Mouse (Mus musculus) kidney, embryonic 16.5 days (tissue): ENCODE measurements around the gene Arhgap21. TPM values are rescaled to one million over a fixed set of nuclear protein-coding genes. Genes with fewer than 3 reads are reported as not detected.

Source experiments
- ATAC-seq: fragments of 200-750 bp; cut with Nextera tagmentation; 2 replicates; pipeline ENCODE4 v1.8.0; 2017; ENCODE audit warnings: moderate TSS enrichment; ENCODE audit not compliant: low FRiP score, low TSS enrichment
- H3K27ac ChIP-seq: fragments of 300-500 bp; sonication (generic); 2 replicates; pipeline ENCODE4 v1.5.1; 2014; ENCODE audit warnings: low read length
- H3K27me3 ChIP-seq: fragments of 300-500 bp; sonication (generic); 2 replicates; pipeline ENCODE4 v1.6.1; 2014; ENCODE audit warnings: low read length, control low read depth, mixed read lengths; ENCODE audit not compliant: insufficient read depth
- H3K36me3 ChIP-seq: fragments of 300-500 bp; sonication (generic); 2 replicates; pipeline ENCODE4 v1.6.1; 2014; ENCODE audit warnings: low read length, control low read depth, mixed read lengths; ENCODE audit not compliant: insufficient read depth
- H3K4me1 ChIP-seq: fragments of 300-500 bp; sonication (generic); 2 replicates; pipeline ENCODE4 v1.6.1; 2014; ENCODE audit warnings: low read length, control low read depth, mixed read lengths; ENCODE audit not compliant: insufficient read depth
- H3K4me2 ChIP-seq: fragments of 300-500 bp; sonication (generic); replicated peaks from 2 replicates; pipeline ENCODE4 v1.6.1; 2014; ENCODE audit warnings: low read depth, low read length
- H3K4me3 ChIP-seq: fragments of 300-500 bp; sonication (generic); 2 replicates; pipeline ENCODE4 v1.5.1; 2014; ENCODE audit warnings: mild to moderate bottlenecking, low read length
- H3K9ac ChIP-seq: fragments of 300-500 bp; sonication (generic); replicated peaks from 2 replicates; pipeline ENCODE4 v1.6.1; 2014; ENCODE audit warnings: low read length
- H3K9me3 ChIP-seq: fragments of 300-500 bp; sonication (generic); 2 replicates; pipeline ENCODE4 v1.6.1; 2016; ENCODE audit warnings: low read length, control low read depth
- WGBS: fragments of 180-500 bp; shearing (Covaris S2); extraction: QIAGEN DNeasy Blood & Tissue Kit; methylation state at CpG from one replicate; pipeline ENCODE4 v1.1.7; 2014; 5-methylcytosine and 5-hydroxymethylcytosine counted together
- polyA plus RNA-seq: library from polyadenylated mRNA; unstranded; fragments of >200 nt; fragmentation: Nextera tagmentation; extraction: Ambion mirVana; gene quantifications from 2 replicates; pipeline ENCODE4 v1.2.1, GENCODE M21; 2015

The Arhgap21 gene
- polyA plus RNA-seq, 1 experiment from 2014 or later, result 9.2 TPM

GRCm38 (mm10) chr2:20960668-20961035 is 8.0 kb downstream of the Arhgap21 start:
- 80% methylated on average over 8 of the region's 8 CpGs for WGBS
- Histone ChIP-seq H3K4me3 (no peak overlapping the region), H3K27ac (no peak overlapping the region), H3K4me1 (peaks cover 20% of the 10 kb centered on the region), H3K27me3 (no peaks in the 10 kb centered on the region), H3K36me3 (no peaks in the 10 kb centered on the region), H3K4me2 (no peak overlapping the region), H3K9ac (no peak overlapping the region), H3K9me3 (no peaks in the 10 kb centered on the region)
- ATAC-seq, result no peak

- H3K27ac ChIP-seq, result no peak overlapping the region
- 78% methylated on average over 9 of the region's 9 CpGs for WGBS
- H3K9me3 ChIP-seq, result no peaks in the 10 kb centered on the region
Observed at GRCm38 (mm10) chr2:20959906-20960667, 8.6 kb downstream of the Arhgap21 start.

GRCm38 (mm10) chr2:20959045-20959444 is 9.6 kb downstream of the Arhgap21 start:
- H3K4me2 ChIP-seq, result no peak overlapping the region
- no peak overlapping the region for H3K4me3 ChIP-seq
- H3K9me3 ChIP-seq, result no peaks in the 10 kb centered on the region
- no peaks in the 10 kb centered on the region for H3K36me3 ChIP-seq
- H3K9ac ChIP-seq, result no peak overlapping the region
- WGBS, result 56% methylated on average over 2 of the region's 2 CpGs
- H3K27me3 ChIP-seq, result no peaks in the 10 kb centered on the region
- ATAC-seq, result no peak
- no peak overlapping the region for H3K27ac ChIP-seq
- peaks cover 16% of the 10 kb centered on the region for H3K4me1 ChIP-seq

More at GRCm38 (mm10) chr2:20959906-20960667, 8.6 kb downstream of the Arhgap21 start:
- Histone ChIP-seq H3K27me3 (no peaks in the 10 kb centered on the region), H3K36me3 (no peaks in the 10 kb centered on the region), H3K4me2 (no peak overlapping the region), H3K4me1 (peaks cover 16% of the 10 kb centered on the region), H3K9ac (no peak overlapping the region), H3K4me3 (no peak overlapping the region)
- ATAC-seq, result no peak

GRCm38 (mm10) chr2:20957995-20958394 is 10.7 kb downstream of the Arhgap21 start:
- H3K9me3 ChIP-seq, result no peaks in the 10 kb centered on the region
- 80% methylated on average over 1 of the region's 1 CpGs for WGBS
- no peaks in the 10 kb centered on the region for H3K27me3 ChIP-seq
- H3K4me2 ChIP-seq, result no peak overlapping the region
- H3K36me3 ChIP-seq, result no peaks in the 10 kb centered on the region
- no peak overlapping the region for H3K27ac ChIP-seq
- H3K9ac ChIP-seq, result no peak overlapping the region
- H3K4me1 ChIP-seq, result peaks cover 16% of the 10 kb centered on the region
- ATAC-seq, result no peak
- no peak overlapping the region for H3K4me3 ChIP-seq

GRCm38 (mm10) chr2:20956716-20957115 is 12.0 kb downstream of the Arhgap21 start:
- Histone ChIP-seq H3K4me1 (peaks cover 9% of the 10 kb centered on the region; the same call in 1 of the 2 replicates), H3K4me2 (no peak overlapping the region), H3K27me3 (no peaks in the 10 kb centered on the region), H3K9ac (no peak overlapping the region), H3K27ac (no peak overlapping the region), H3K9me3 (no peaks in the 10 kb centered on the region), H3K4me3 (no peak overlapping the region), H3K36me3 (no peaks in the 10 kb centered on the region)
- no peak for ATAC-seq
- WGBS, result 69% methylated on average over 5 of the region's 5 CpGs

GRCm38 (mm10) chr2:20955996-20956395 is 12.7 kb downstream of the Arhgap21 start:
- Histone ChIP-seq H3K9me3 (no peaks in the 10 kb centered on the region), H3K4me2 (no peak overlapping the region), H3K27ac (no peak overlapping the region), H3K36me3 (no peaks in the 10 kb centered on the region), H3K27me3 (no peaks in the 10 kb centered on the region), H3K4me3 (no peak overlapping the region), H3K9ac (no peak overlapping the region), H3K4me1 (peaks cover 6% of the 10 kb centered on the region; the same call in 1 of the 2 replicates)
- ATAC-seq, result no peak
- WGBS, result 64% methylated on average over 6 of the region's 6 CpGs

- 0 out of 2 replicates have a peak, but pooled peaks cover 3% of the 10 kb centered on the region for H3K4me1 ChIP-seq
- 79% methylated on average over 8 of the region's 8 CpGs for WGBS
- H3K9ac ChIP-seq, result no peak overlapping the region
- no peak overlapping the region for H3K4me2 ChIP-seq
- no peaks in the 10 kb centered on the region for H3K27me3 ChIP-seq
- ATAC-seq, result no peak
- H3K36me3 ChIP-seq, result no peaks in the 10 kb centered on the region
- H3K27ac ChIP-seq, result no peak overlapping the region
- no peaks in the 10 kb centered on the region for H3K9me3 ChIP-seq
- H3K4me3 ChIP-seq, result no peak overlapping the region
Observed at GRCm38 (mm10) chr2:20955376-20955775, 13.3 kb downstream of the Arhgap21 start.

GRCm38 (mm10) chr2:20952716-20953115 is 16.0 kb downstream of the Arhgap21 start:
- Histone ChIP-seq H3K27ac (no peak overlapping the region), H3K4me2 (no peak overlapping the region), H3K36me3 (no peaks in the 10 kb centered on the region), H3K27me3 (no peaks in the 10 kb centered on the region), H3K4me3 (no peak overlapping the region), H3K9ac (no peak overlapping the region), H3K4me1 (peaks cover 14% of the 10 kb centered on the region), H3K9me3 (no peaks in the 10 kb centered on the region)
- 43% methylated on average over 4 of the region's 4 CpGs for WGBS
- no peak for ATAC-seq

GRCm38 (mm10) chr2:20949168-20949567 is 19.5 kb downstream of the Arhgap21 start:
- 80% methylated on average over 3 of the region's 3 CpGs for WGBS
- Histone ChIP-seq H3K27ac (no peak overlapping the region), H3K9me3 (no peaks in the 10 kb centered on the region), H3K27me3 (no peaks in the 10 kb centered on the region), H3K36me3 (no peaks in the 10 kb centered on the region), H3K4me3 (no peak overlapping the region), H3K4me1 (peaks cover 15% of the 10 kb centered on the region), H3K9ac (no peak overlapping the region), H3K4me2 (no peak overlapping the region)
- ATAC-seq, result no peak

- 70% methylated on average over 1 of the region's 1 CpGs for WGBS
- H3K4me3 ChIP-seq, result no peak overlapping the region
- H3K4me1 ChIP-seq, result peaks cover 35% of the 10 kb centered on the region
- H3K27ac ChIP-seq, result no peak overlapping the region
- no peaks in the 10 kb centered on the region for H3K36me3 ChIP-seq
- no peak overlapping the region for H3K4me2 ChIP-seq
- H3K27me3 ChIP-seq, result no peaks in the 10 kb centered on the region
- no peaks in the 10 kb centered on the region for H3K9me3 ChIP-seq
- no peak overlapping the region for H3K9ac ChIP-seq
- ATAC-seq, result no peak
Observed at GRCm38 (mm10) chr2:20947036-20947435, 21.6 kb downstream of the Arhgap21 start.
